Mouse (Mus musculus) heart, embryonic 14.5 days (tissue): ENCODE data around the gene Ift52. TPM values are rescaled to one million over a fixed set of nuclear protein-coding genes. Genes with fewer than 3 reads are reported as not detected.
A peak's percentile ranks its signal among the peaks of the same experiment; 100 is the strongest.

ENCODE experiments used
- ATAC-seq: fragments of 200-750 bp; cut with Nextera tagmentation; 2 replicates; pipeline ENCODE4 v1.8.0; 2017; ENCODE audit warnings: low read depth, moderate TSS enrichment; ENCODE audit not compliant: insufficient number of reproducible peaks, insufficient read depth, low FRiP score
- H3K27ac ChIP-seq, 2 experiments: fragments of 200-500 bp in 1 of 2; fragments of 300-500 bp in 1 of 2; sonication (generic) in 1 of 2; replicated peaks in 1 of 2; 2 replicates each; pipeline ENCODE4 v1.5.1; 2012 to 2014; ENCODE audit warnings: low read depth in 2 of 2, low read length in 2 of 2, control low read depth in 1 of 2, mild to moderate bottlenecking in 1 of 2, mixed read lengths in 1 of 2; ENCODE audit not compliant: control insufficient read depth in 1 of 2, insufficient read depth in 1 of 2
- H3K27me3 ChIP-seq: fragments of 300-500 bp; sonication (generic); 2 replicates; pipeline ENCODE4 v1.6.1; 2014; ENCODE audit warnings: mild to moderate bottlenecking, low read length, control low read depth; ENCODE audit not compliant: control insufficient read depth, insufficient read depth
- H3K36me3 ChIP-seq: fragments of 300-500 bp; sonication (generic); 2 replicates; pipeline ENCODE4 v1.6.1; 2014; ENCODE audit warnings: mild to moderate bottlenecking, control low read depth, low read length, mixed read lengths; ENCODE audit not compliant: control insufficient read depth, insufficient read depth
- H3K4me1 ChIP-seq, 2 experiments: fragments of 200-500 bp in 1 of 2; fragments of 300-500 bp in 1 of 2; sonication (generic) in 1 of 2; 2 replicates each; pipeline ENCODE4 v1.6.1; 2012 to 2014; ENCODE audit warnings: low read length in 2 of 2, control low read depth in 1 of 2, mixed read lengths in 1 of 2; ENCODE audit not compliant: control insufficient read depth in 2 of 2, insufficient read depth in 2 of 2
- H3K4me2 ChIP-seq: fragments of 300-500 bp; sonication (generic); 2 replicates; pipeline ENCODE4 v1.6.1; 2014; ENCODE audit warnings: mild to moderate bottlenecking, low read length
- H3K4me3 ChIP-seq, 2 experiments: fragments of 200-500 bp in 1 of 2; fragments of 300-500 bp in 1 of 2; sonication (generic) in 1 of 2; 2 replicates each; pipeline ENCODE4 v1.5.1; 2012 to 2014; ENCODE audit warnings: low read length in 2 of 2, mild to moderate bottlenecking in 2 of 2, control low read depth in 1 of 2, low read depth in 1 of 2, moderate library complexity in 1 of 2; ENCODE audit not compliant: control insufficient read depth in 1 of 2, insufficient read depth in 1 of 2
- H3K9ac ChIP-seq: fragments of 300-500 bp; sonication (generic); 2 replicates; pipeline ENCODE4 v1.6.1; 2014; ENCODE audit warnings: mild to moderate bottlenecking, low read length
- H3K9me3 ChIP-seq: fragments of 300-500 bp; sonication (generic); 2 replicates; pipeline ENCODE4 v1.6.1; 2016; ENCODE audit warnings: low read length, control low read depth; ENCODE audit not compliant: control insufficient read depth
- WGBS: fragments of 180-500 bp; shearing (Covaris S2); extraction: QIAGEN DNeasy Blood & Tissue Kit; methylation state at CpG from one replicate; pipeline ENCODE4 v1.1.7; 2014; 5-methylcytosine and 5-hydroxymethylcytosine counted together
- polyA plus RNA-seq: library from polyadenylated mRNA; unstranded; fragments of >200 nt; fragmentation: Nextera tagmentation; extraction: Ambion mirVana; gene quantifications from 2 replicates; pipeline ENCODE4 v1.2.1, GENCODE M21; 2014

Ift52 gene
- polyA plus RNA-seq, 1 experiment from 2014 or later, result 38.7 TPM

DNA sequence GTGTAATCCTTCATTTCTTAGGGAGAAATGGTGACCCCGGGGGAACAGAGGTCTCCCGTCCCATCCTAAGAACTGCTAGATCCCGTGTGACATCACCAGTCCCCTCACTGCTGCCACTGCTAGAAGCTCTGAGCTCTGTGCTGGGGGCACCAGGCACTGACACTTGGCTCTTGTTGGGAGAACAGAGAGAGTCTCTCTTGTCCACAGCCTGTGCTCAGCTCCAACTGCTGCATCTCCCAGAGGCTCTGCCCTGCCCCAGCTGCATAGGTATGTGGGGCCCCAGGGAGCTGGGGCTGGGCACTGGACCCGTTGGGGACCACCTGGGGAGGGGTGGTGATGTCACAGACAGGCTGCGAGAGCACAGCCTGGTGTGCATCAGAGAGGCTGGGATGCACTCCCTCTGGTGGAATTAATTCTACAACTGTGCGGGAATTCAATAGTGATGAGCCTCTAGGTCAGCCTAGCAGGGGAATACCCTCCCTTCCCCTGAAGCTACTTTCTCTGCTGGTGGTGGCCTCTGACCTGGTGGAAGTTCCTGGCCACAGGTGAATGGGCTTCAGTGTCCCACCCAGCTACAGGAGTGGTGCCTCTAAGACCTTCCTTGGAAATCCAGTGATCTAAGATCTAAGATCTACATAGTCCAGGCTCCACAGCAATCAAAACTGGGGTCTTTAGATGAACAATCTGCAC lies 25.6 kb upstream of the Ift52 start:
- ATAC-seq, result no peak
- Histone ChIP-seq H3K9ac (no peak overlapping the region), H3K9me3 (no peaks in the 10 kb centered on the region), H3K4me2 (no peak overlapping the region), H3K4me1 (no peaks in the 10 kb centered on the region; a peak in 1 of 4 replicates), H3K27ac (no peak overlapping the region), H3K4me3 (no peak overlapping the region), H3K36me3 (no peaks in the 10 kb centered on the region), H3K27me3 (0 out of 2 replicates have a peak, but pooled peaks cover 4% of the 10 kb centered on the region)
- WGBS, result 35% methylated on average over 6 of the region's 6 CpGs

DNA sequence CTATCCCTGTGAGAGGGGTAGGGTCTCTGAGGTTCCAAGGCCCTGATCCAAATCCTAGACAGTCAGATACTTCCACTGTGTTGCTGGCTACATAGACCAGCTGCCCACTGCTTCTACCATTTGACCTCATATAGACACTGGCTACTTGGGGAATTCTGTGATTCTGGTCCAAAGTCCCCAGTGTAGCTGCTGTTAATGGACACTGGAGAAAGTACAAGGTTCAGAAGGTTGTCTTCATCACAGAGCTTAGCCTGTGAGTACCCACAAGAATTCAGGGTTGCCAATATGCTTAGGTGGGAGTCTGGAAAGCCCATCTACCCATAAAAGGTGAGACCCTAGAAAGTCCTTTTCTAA lies 25.1 kb upstream of the Ift52 start:
- Histone ChIP-seq H3K9me3 (no peaks in the 10 kb centered on the region), H3K4me2 (no peak overlapping the region), H3K9ac (no peak overlapping the region), H3K36me3 (no peaks in the 10 kb centered on the region), H3K27me3 (0 out of 2 replicates have a peak, but pooled peaks cover 4% of the 10 kb centered on the region), H3K4me1 (no peaks in the 10 kb centered on the region), H3K4me3 (no peak overlapping the region), H3K27ac (no peak overlapping the region)
- no peak for ATAC-seq

DNA sequence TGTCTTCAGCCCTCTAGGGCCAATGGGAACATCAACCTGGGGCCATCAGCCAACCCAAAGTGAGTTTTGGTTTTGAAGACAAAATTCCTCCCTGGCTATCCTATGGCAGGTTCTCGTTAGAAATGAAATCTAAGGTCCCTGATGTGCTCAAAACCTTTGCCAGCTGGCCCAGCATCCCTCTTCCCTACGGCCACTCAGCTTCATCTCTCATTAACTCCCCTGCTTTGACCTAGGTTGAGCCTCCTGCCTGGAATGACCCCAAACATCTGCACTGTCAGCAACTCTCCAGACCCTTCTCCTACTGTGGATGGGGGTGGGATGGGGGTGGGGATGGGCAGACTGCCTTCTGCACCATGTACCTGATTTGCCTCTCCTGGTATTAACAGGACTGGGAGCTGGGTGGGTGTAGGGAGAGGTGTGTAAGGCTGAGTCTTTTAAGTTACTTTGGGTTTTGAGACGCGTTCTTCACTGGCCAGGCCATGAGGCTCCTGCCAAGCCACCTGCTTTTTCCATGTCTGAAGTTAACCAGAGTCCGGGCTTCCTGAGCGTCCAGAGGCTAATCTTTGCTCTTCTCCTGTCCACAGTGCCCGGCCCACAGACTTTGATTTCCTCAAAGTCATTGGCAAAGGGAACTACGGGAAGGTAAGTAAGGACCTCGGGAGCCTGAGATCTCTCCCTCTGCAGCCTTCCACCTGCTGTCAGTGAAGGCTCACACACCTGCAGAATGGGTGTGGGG lies 23.1 kb upstream of the Ift52 start:
- H3K27ac ChIP-seq, result no peak overlapping the region
- H3K4me1 ChIP-seq, result peaks cover 0 to 3% of the 10 kb centered on the region in 2 experiments; a peak in 3 of 4 replicates
- 61% methylated on average over 9 of the region's 9 CpGs for WGBS
- H3K9ac ChIP-seq, result no peak overlapping the region
- H3K4me3 ChIP-seq, result no peak overlapping the region
- no peaks in the 10 kb centered on the region for H3K9me3 ChIP-seq
- no peak overlapping the region for H3K4me2 ChIP-seq
- H3K36me3 ChIP-seq, result no peaks in the 10 kb centered on the region
- 0 out of 2 replicates have a peak, but pooled peaks cover 4% of the 10 kb centered on the region for H3K27me3 ChIP-seq
- ATAC-seq, result no peak

DNA sequence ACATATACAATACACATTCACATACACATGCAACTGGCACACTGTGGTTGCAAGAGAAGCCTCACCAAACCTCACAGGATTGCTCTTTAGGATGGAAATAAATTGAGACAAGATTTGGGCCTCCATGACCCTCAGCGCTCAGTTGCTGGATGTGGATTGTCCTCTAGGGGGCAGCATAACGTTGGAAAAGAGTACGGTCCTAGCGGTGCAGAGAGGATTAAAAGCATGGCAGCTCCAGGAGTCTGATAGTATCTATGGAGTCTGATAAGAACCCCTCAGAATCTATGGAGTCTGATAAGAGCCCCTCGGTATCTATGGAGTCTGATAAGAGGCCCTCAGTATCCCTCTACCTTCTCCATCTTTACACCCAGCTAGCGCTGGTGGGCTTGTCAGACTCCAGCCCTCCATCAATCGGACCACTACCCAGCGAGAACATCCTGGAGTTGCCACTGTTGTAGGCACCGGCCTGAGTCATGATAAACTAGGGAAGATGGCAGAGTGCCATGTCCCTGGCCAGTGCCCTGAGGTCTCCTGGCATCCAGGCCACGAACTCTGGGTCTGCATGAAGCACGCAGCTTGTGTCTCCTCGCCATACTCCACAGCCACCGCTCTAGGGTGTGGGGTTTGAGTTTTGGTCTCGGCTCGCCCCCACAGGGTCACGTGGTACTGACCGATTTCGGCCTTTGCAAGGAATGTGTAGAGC lies 18.5 kb upstream of the Ift52 start:
- H3K9me3 ChIP-seq, result no peaks in the 10 kb centered on the region
- peaks cover 0 to 3% of the 10 kb centered on the region in 2 experiments; a peak in 3 of 4 replicates for H3K4me1 ChIP-seq
- no peak overlapping the region for H3K27ac ChIP-seq
- peak overlapping the region; percentile 56 for H3K4me2 ChIP-seq
- 0 out of 2 replicates have a peak, but pooled peaks cover 4% of the 10 kb centered on the region for H3K27me3 ChIP-seq
- no peak overlapping the region for H3K9ac ChIP-seq
- WGBS, result 17% methylated on average over 18 of the region's 18 CpGs
- peak overlapping the region; percentile 3 to 5; a peak in 2 of 4 replicates for H3K4me3 ChIP-seq
- no peak for ATAC-seq
- no peaks in the 10 kb centered on the region for H3K36me3 ChIP-seq

DNA sequence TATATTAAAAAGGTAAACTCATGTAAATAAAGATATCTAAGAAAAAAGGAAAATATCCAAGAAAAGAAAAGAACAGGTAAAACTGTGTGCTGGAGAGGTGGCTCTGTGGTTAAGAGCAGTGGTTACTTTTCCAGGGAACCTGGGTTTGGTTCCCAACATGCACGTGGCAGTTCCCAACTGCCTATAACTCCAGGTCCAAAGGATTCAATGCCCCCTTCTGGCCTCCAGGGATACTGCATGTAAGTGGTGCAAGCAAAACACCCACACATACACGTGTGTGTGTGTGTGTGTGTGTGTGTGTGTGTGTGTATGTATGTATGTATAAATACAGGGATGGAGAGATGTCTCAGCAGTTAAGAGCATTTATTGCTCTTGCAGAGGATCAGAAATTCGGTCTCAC lies 17.4 kb upstream of the Ift52 start:
- 28% methylated on average over 3 of the region's 3 CpGs for WGBS
- H3K27ac ChIP-seq, result no peak overlapping the region
- no peak for ATAC-seq
- H3K4me3 ChIP-seq, result no peak overlapping the region
- H3K4me1 ChIP-seq, result peaks cover 0 to 3% of the 10 kb centered on the region in 2 experiments; a peak in 3 of 4 replicates
- H3K9me3 ChIP-seq, result no peaks in the 10 kb centered on the region
- no peaks in the 10 kb centered on the region for H3K36me3 ChIP-seq
- no peak overlapping the region for H3K9ac ChIP-seq
- H3K4me2 ChIP-seq, result no peak overlapping the region
- 0 out of 2 replicates have a peak, but pooled peaks cover under 1% of the 10 kb centered on the region for H3K27me3 ChIP-seq

DNA sequence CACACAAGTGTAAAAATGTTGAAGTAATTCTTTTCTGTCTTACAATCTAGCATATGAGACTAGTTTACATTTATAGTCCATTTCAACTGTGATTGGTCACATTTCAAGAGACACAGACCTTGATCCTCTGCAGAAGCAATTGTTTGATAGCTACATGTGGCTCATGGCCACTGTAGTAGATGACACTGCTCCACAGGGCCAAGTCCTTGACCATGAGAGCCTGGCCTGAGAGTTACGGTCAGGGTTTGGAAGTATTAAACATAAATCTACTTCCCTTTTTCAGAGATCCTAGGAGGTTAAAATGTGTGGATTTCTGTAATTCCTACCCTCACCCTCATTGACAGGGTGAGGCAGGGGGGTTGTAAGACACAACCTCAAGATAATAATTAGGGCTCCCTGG lies 16.1 kb upstream of the Ift52 start:
- Histone ChIP-seq H3K9ac (no peak overlapping the region), H3K9me3 (no peaks in the 10 kb centered on the region), H3K4me3 (no peak overlapping the region), H3K27me3 (no peaks in the 10 kb centered on the region), H3K36me3 (no peaks in the 10 kb centered on the region), H3K4me1 (peaks cover 0 to 3% of the 10 kb centered on the region in 2 experiments; a peak in 3 of 4 replicates), H3K27ac (no peak overlapping the region), H3K4me2 (no peak overlapping the region)
- no peak for ATAC-seq
- WGBS, result 86% methylated on average over 1 of the region's 1 CpGs

DNA sequence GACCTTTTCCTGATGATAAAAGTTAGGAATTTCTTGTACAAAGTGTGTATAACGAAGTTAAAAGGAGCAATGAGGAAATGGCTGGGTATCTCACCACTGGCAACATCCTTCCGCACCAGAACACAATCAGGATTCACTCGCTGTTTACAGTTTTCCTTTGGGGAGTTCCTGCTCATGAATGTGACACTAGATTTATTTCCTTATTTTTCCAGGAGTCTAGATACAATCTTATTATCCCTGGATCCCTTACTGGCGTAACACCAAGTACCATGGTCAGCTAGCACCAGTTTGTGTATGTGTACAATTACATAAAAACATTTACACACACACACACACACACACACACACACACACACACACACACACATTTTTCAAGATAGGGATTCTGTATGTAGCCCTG lies 9.9 kb upstream of the Ift52 start:
- no peak overlapping the region for H3K4me2 ChIP-seq
- no peaks in the 10 kb centered on the region for H3K9me3 ChIP-seq
- no peak overlapping the region for H3K27ac ChIP-seq
- 67% methylated on average over 4 of the region's 4 CpGs for WGBS
- ATAC-seq, result no peak
- no peaks in the 10 kb centered on the region for H3K36me3 ChIP-seq
- H3K4me3 ChIP-seq, result no peak overlapping the region
- H3K9ac ChIP-seq, result no peak overlapping the region
- no peaks in the 10 kb centered on the region for H3K27me3 ChIP-seq
- no peaks in the 10 kb centered on the region for H3K4me1 ChIP-seq
